Mouse (Mus musculus) hindbrain, embryonic 14.5 days (tissue): ENCODE data around the gene P3h3. TPM values are rescaled to one million over a fixed set of nuclear protein-coding genes. Genes with fewer than 3 reads are reported as not detected.
"Not testable (repeated sequence)": the region's sequence is repeated elsewhere in the genome, so short reads cannot be mapped to it uniquely, and the experiment has no call there.

Experiments used
- ATAC-seq: fragments of 200-750 bp; cut with Nextera tagmentation; 2 replicates; pipeline ENCODE4 v1.8.0; 2017; ENCODE audit warnings: moderate number of reproducible peaks, mild to moderate bottlenecking, moderate TSS enrichment, moderate library complexity; ENCODE audit not compliant: low FRiP score
- DNase-seq: peaks from one replicate; pipeline ENCODE4 v3.0.0-alpha.2; 2015; ENCODE audit warnings: low spot score
- H3K27ac ChIP-seq: fragments of 300-500 bp; sonication (generic); 2 replicates; pipeline ENCODE4 v1.5.1; 2014; ENCODE audit warnings: mild to moderate bottlenecking, moderate library complexity
- H3K27me3 ChIP-seq: fragments of 300-500 bp; sonication (generic); 2 replicates; pipeline ENCODE4 v1.6.1; 2014; ENCODE audit warnings: mild to moderate bottlenecking, low read length, mixed read lengths; ENCODE audit not compliant: control insufficient read depth, insufficient read depth
- H3K36me3 ChIP-seq: fragments of 300-500 bp; sonication (generic); replicated peaks from 2 replicates; pipeline ENCODE4 v1.6.1; 2014; ENCODE audit not compliant: control insufficient read depth, insufficient read depth
- H3K4me1 ChIP-seq: fragments of 300-500 bp; sonication (generic); replicated peaks from 2 replicates; pipeline ENCODE4 v1.6.1; 2014; ENCODE audit warnings: antibody characterized with exemption, low read length, mixed read lengths; ENCODE audit not compliant: control insufficient read depth, insufficient read depth
- H3K4me2 ChIP-seq: fragments of 300-500 bp; sonication (generic); replicated peaks from 2 replicates; pipeline ENCODE4 v1.6.1; 2014; ENCODE audit warnings: mild to moderate bottlenecking, moderate library complexity
- H3K4me3 ChIP-seq: fragments of 300-500 bp; sonication (generic); replicated peaks from 2 replicates; pipeline ENCODE4 v1.5.1; 2014; ENCODE audit warnings: mild to moderate bottlenecking, low read length
- H3K9ac ChIP-seq: fragments of 300-500 bp; sonication (generic); 2 replicates; pipeline ENCODE4 v1.6.1; 2014
- H3K9me3 ChIP-seq: fragments of 300-500 bp; sonication (generic); 2 replicates; pipeline ENCODE4 v1.6.1; 2016; ENCODE audit warnings: low read length; ENCODE audit not compliant: control insufficient read depth
- WGBS: fragments of 180-500 bp; shearing (Covaris S2); extraction: QIAGEN DNeasy Blood & Tissue Kit; methylation state at CpG from one replicate; pipeline ENCODE4 v1.1.7; 2014; 5-methylcytosine and 5-hydroxymethylcytosine counted together
- polyA plus RNA-seq: library from polyadenylated mRNA; unstranded; fragments of >200 nt; fragmentation: Nextera tagmentation; extraction: Ambion mirVana; gene quantifications from 2 replicates; pipeline ENCODE4 v1.2.1, GENCODE M21; 2014

Gene P3h3
- polyA plus RNA-seq, 1 experiment from 2014 or later = 17.6 TPM

GRCm38 (mm10) chr6:124809052-124809774, 48.3 kb downstream of the P3h3 start:
- H3K4me1 ChIP-seq = peaks cover 38% of the 10 kb centered on the region
- ATAC-seq = 0 out of 2 replicates have a peak, but pooled peaks have one; percentile 7

GRCm38 (mm10) chr6:124808358-124809012, 49.1 kb downstream of the P3h3 start, which contains the start of gene Spsb2:
Gene Spsb2 (plus strand): TSS chr6:124808661.
- no peaks in the 10 kb centered on the region for H3K9me3 ChIP-seq
- peak within 1 kb of the TSS; percentile 69 for H3K4me2 ChIP-seq
- peak within 1 kb of the TSS; percentile 57 for H3K9ac ChIP-seq
- no peaks in the 10 kb centered on the region for H3K27me3 ChIP-seq
- ATAC-seq (peak; percentile 35), DNase-seq (peak; percentile 58)
- H3K36me3 ChIP-seq = peaks cover 20% of the 10 kb centered on the region
- peak within 1 kb of the TSS; percentile 44 for H3K4me3 ChIP-seq
- peak within 1 kb of the TSS; percentile 70 for H3K27ac ChIP-seq
- peaks cover 38% of the 10 kb centered on the region for H3K4me1 ChIP-seq
- WGBS = 5% methylated on average over 29 of the region's 29 CpGs

More at GRCm38 (mm10) chr6:124809052-124809774, 48.3 kb downstream of the P3h3 start:
- peak overlapping the region; percentile 57 for H3K9ac ChIP-seq
- H3K4me3 ChIP-seq = peak overlapping the region; percentile 44
- H3K4me2 ChIP-seq = peak overlapping the region; percentile 69
- no peaks in the 10 kb centered on the region for H3K9me3 ChIP-seq
- no peaks in the 10 kb centered on the region for H3K27me3 ChIP-seq
- H3K36me3 ChIP-seq = peaks cover 20% of the 10 kb centered on the region
- H3K27ac ChIP-seq = peak overlapping the region; percentile 70
- under 1% methylated on average over 35 of the region's 35 CpGs for WGBS
- peak; percentile 77 for DNase-seq

- DNase-seq (no peak), ATAC-seq (no peak)
- Histone ChIP-seq H3K36me3 (peaks cover 20% of the 10 kb centered on the region), H3K4me2 (peak overlapping the region; percentile 69), H3K27me3 (no peaks in the 10 kb centered on the region), H3K9me3 (no peaks in the 10 kb centered on the region), H3K4me3 (no peak overlapping the region), H3K4me1 (peaks cover 35% of the 10 kb centered on the region), H3K9ac (peak overlapping the region; percentile 57), H3K27ac (peak overlapping the region; percentile 70; the same call in 1 of the 2 replicates)
- WGBS = 79% methylated on average over 6 of the region's 6 CpGs
Observed at GRCm38 (mm10) chr6:124807986-124808357, 49.6 kb downstream of the P3h3 start.

DNA sequence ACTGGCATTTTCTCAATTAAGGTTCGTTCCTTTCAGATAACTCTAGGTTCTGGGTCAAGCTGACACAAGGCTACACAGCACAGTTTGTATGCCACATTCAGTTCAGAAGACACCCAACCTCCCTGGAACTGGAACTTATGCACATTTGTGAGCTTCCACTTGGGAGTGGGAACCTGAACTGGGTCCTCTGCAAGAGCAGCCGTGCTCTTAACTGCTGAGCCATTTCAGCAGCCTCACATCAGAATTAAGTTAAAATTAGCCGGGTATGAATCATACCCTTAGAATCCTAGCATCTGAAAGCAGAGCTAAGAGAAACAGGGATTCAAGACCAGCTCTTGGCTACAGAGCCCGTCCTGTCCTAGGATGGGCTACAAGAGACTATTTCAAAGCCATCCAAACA, 50.2 kb downstream of the P3h3 start:
- peaks cover 29% of the 10 kb centered on the region for H3K4me1 ChIP-seq
- no peak overlapping the region for H3K4me2 ChIP-seq

DNA sequence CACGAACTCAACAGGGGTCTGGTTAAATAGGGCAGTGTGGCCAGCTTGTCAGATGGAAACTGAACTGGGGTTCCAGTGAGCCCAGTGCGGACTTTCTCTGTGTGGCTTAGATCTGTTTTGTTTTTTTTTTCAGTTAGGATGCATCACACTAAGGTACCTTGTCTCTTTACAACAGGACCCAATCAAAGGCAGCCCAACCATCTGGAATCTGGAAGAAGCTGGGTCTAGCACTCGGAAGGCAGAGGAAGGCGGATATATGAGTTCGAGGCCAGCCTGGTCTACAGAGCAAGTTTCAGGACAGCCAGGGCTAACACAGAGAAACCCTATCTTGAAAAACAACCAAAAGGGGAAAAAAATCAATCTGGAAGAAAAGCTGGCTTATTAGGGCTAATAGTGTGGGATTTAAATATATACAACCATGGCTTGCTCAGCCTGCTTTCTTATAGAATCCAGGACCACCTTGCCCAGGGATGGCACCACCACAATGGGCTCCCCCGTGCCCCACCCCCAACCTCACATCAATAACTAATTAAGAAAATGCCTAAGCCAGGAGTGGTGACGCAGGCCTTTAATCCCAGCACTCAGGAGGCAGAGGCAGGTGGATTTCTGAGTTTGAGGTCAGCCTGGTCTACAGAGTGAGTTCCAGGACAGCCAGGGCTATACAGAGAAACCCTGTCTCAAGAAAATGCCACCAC, 51.0 kb downstream of the P3h3 start:
- Histone ChIP-seq H3K4me3 (peak overlapping the region; percentile 36; the same call in 1 of the 2 replicates), H3K4me2 (peak overlapping the region; percentile 74), H3K36me3 (peaks cover 13% of the 10 kb centered on the region), H3K9me3 (no peaks in the 10 kb centered on the region), H3K4me1 (peaks cover 25% of the 10 kb centered on the region), H3K27ac (peak overlapping the region; percentile 79), H3K9ac (no peak overlapping the region), H3K27me3 (no peaks in the 10 kb centered on the region)
- 77% methylated on average over 7 of the region's 7 CpGs for WGBS
- ATAC-seq (no peak), DNase-seq (no peak)

More for the DNA sequence above, 50.2 kb downstream of the P3h3 start:
- Histone ChIP-seq H3K9me3 (no peaks in the 10 kb centered on the region), H3K9ac (no peak overlapping the region), H3K36me3 (peaks cover 20% of the 10 kb centered on the region), H3K27me3 (no peaks in the 10 kb centered on the region), H3K4me3 (no peak overlapping the region), H3K27ac (no peak overlapping the region)
- ATAC-seq = no peak
- WGBS = 89% methylated on average over 4 of the region's 4 CpGs
- no peak for DNase-seq

DNA sequence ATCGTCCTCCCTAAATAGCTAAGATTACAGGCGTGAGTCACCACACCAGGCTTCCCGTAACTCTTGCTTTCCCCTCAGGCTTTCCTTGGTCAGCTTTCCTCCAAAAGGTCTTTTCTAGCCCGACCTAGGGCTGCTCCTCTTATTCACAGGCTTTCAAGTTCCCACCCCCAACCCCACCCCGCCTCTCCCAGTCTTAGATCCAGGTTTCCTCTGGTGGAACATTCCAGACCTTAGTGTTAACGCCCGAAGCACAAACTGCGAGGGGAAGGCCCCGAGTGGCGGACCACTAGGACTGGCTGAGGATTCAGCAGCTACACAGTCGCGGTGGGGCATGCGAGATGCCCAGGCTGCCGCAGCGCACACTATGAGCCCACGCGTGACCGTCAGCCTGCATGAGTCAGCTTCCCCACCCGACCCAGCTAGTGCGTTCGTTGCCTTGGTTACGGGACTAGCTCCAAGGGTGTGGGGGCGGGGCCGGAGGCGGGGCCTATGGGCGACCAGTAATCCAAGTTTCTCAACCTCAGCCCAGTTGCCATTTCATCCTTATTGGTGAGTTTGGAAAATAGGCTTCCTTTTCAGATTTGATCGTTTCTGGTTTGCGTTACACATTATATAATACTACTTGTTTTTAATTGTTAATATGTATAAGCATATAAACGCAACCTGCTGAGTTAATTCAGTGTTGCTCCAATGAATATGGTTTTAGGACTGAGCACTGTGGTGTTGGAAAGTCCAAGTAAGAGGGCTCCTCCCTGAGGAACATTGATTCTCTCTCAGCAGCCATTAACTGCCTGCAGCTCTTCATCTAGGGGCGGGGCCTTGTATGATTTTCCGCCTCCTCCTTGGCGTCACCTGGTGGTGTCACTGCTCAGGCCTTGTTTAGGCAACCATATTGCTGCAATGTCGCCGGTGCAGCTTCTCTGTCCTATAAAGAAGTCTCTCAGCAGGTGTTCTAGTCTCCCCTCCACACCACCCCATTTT, 51.9 kb downstream of the P3h3 start:
- Histone ChIP-seq H3K4me3 (peak overlapping the region; percentile 36), H3K36me3 (peaks cover 6% of the 10 kb centered on the region), H3K27me3 (no peaks in the 10 kb centered on the region), H3K4me1 (peaks cover 25% of the 10 kb centered on the region), H3K27ac (peak overlapping the region; percentile 79), H3K4me2 (peak overlapping the region; percentile 74), H3K9ac (peak overlapping the region; percentile 51), H3K9me3 (no peaks in the 10 kb centered on the region)
- peak; percentile 85 for ATAC-seq
- DNase-seq = peak; percentile 91
- 2% methylated on average over 34 of the region's 34 CpGs for WGBS

GRCm38 (mm10) chr6:124804341-124804740, 53.2 kb downstream of the P3h3 start:
- Histone ChIP-seq H3K4me2 (no peak overlapping the region), H3K36me3 (no peaks in the 10 kb centered on the region), H3K4me3 (no peak overlapping the region), H3K9me3 (no peaks in the 10 kb centered on the region), H3K27ac (no peak overlapping the region), H3K27me3 (no peaks in the 10 kb centered on the region), H3K9ac (no peak overlapping the region), H3K4me1 (peaks cover 19% of the 10 kb centered on the region)
- DNase-seq (no peak), ATAC-seq (no peak)
- 88% methylated on average over 3 of the region's 3 CpGs for WGBS

DNA sequence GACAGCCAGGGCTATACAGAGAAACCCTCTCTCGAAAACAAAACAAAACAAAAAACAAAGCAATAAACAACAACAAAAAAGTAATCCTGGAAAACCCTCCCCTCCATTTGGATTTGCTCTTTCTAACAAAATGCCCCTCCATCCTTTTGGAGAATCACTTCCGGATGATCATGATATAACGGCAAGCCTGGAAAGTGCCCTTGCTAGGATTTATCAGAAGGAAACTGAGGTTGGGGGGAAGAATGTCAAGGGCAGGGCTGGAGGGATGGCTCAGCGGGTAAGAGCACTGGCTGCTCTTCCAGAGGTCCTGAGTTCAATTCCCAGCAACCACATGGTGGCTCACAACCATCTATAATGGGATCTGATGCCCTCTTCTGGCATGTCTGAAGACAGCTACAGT, 53.9 kb downstream of the P3h3 start:
- not testable (repeated sequence) for H3K9me3 ChIP-seq, H3K27ac ChIP-seq, H3K9ac ChIP-seq, H3K4me2 ChIP-seq, H3K4me3 ChIP-seq, H3K27me3 ChIP-seq, DNase-seq, ATAC-seq, H3K36me3 ChIP-seq
- H3K4me1 ChIP-seq = peaks cover 15% of the 10 kb centered on the region
- 97% methylated on average over 4 of the region's 4 CpGs for WGBS
